Comparison of ENCODE assay signal across 16 mouse cellular contexts in the genomic region with DNA sequence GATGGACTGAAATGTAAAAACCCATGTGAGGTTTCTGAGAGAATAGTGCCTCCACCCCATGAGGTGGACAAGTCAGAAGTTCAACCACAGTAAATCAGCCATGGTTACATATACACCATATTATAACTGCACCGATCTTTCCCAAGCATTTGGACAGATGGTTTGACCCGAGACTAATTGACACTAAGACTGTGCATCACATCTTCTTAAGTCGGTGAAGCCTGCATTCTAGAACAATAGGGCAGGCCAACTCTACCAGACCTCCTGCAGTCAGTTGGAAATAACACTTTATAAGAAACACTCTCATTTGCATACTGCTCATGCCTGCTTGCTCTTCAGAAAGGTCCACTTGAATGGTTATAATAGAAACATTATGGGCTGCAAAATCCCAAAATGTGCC.
"Had no signal": no experiment of that assay in that cellular context is flagged by ENCODE, and none has a peak within 500 bp of the region (broad histone marks: within the 10 kb centered on the region; RNA-seq: fewer than 3 reads in every experiment).

No protein-coding gene starts in this region.

- ATAC-seq: liver, postnatal 0 days; midbrain, embryonic 16.5 days had no signal

- H3K9me3 ChIP-seq: limb, embryonic 12.5 days; liver, embryonic 13.5 days; lung, embryonic 15.5 days; megakaryocyte, embryonic 14.5 days; stomach, embryonic 15.5 days had no signal

- DNase-seq: kidney, adult 8-10 months; layer of hippocampus, adult 9-11 months; layer of hippocampus, postnatal 36 days; liver; liver, embryonic 13.5 days; liver, postnatal 0 days; lung, postnatal 14 days; right cerebral cortex, postnatal 14 days; thymus, adult 2 months; thymus, postnatal 25 days had no signal

- H3K4me2 ChIP-seq: limb, embryonic 12.5 days; liver, embryonic 13.5 days; lung, embryonic 15.5 days; stomach, embryonic 15.5 days had no signal

- H3K36me3 ChIP-seq: limb, embryonic 12.5 days; liver, embryonic 13.5 days; lung, embryonic 15.5 days; stomach, embryonic 15.5 days had no signal

- H3K4me1 ChIP-seq: limb, embryonic 12.5 days; liver, embryonic 13.5 days; lung, embryonic 15.5 days; megakaryocyte, embryonic 14.5 days; stomach, embryonic 15.5 days had no signal

- H3K9ac ChIP-seq: limb, embryonic 12.5 days; liver, embryonic 13.5 days; liver, postnatal 0 days; lung, embryonic 15.5 days; stomach, embryonic 15.5 days had no signal

- H3K27me3 ChIP-seq: limb, embryonic 12.5 days; liver, embryonic 13.5 days; lung, embryonic 15.5 days; megakaryocyte, embryonic 14.5 days; stomach, embryonic 15.5 days had no signal

- H3K27ac ChIP-seq: limb, embryonic 12.5 days; liver, embryonic 13.5 days; lung, embryonic 15.5 days; macrophage; stomach, embryonic 15.5 days had no signal

- H3K4me3 ChIP-seq: limb, embryonic 12.5 days; liver, embryonic 13.5 days; lung, embryonic 15.5 days; megakaryocyte, embryonic 14.5 days; stomach, embryonic 15.5 days had no signal
